Mouse (Mus musculus) sigmoid colon, adult 10 weeks (tissue): ENCODE measurements around the gene Gm11007. TPM values are rescaled to one million over a fixed set of nuclear protein-coding genes. Genes with fewer than 3 reads are reported as not detected.

ENCODE experiments used
- polyA plus RNA-seq: library from polyadenylated mRNA; stranded (reverse); fragments of 350-450 nt; fragmentation: Illumina TruSeq; extraction: RNeasy Lipid Tissue Mini Kit (QIAGEN cat#74804); gene quantifications from one replicate; pipeline ENCODE4 v1.2.3, GENCODE M21; 2014; ENCODE audit warnings: low read depth, low replicate concordance

Gene Gm11007
- 3.7 TPM for polyA plus RNA-seq

DNA sequence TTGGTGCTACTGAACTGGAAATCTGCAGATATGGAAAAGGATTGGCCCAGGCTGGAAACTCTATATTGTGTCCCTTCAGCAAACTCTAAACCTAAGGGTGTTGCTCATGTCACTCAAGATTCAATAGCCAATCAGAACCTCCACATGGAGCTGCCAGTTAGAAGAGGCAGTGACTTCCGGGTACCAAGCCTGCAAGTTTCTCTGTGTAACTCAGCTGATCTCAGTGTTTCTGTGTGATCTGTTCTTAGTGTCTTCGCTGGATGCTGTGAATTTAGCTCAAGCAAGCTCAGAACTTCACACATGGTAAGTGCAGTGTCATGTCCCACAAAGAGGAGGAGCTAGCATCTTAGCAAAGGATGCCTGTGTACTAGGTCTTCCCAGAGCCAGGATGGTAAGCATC is at the start of gene Gm11007:
TSS of gene Gm11007 (plus strand) at position 301 of the 400 bp plus-strand sequence.

Other genes starting within 250 kb of the Gm11007 start
- 32.4 TPM for gene Gm4724, start 208.2 kb upstream of the Gm11007 start, polyA plus RNA-seq
- 42.5 TPM for gene Zfp965, start 174.0 kb upstream of the Gm11007 start, polyA plus RNA-seq
- gene Zfp969, start 59.7 kb downstream of the Gm11007 start, polyA plus RNA-seq: not detected
- 3.7 TPM for gene Gm2007, start 97.6 kb downstream of the Gm11007 start, polyA plus RNA-seq
- not detected for gene Gm14288, start 157.1 kb downstream of the Gm11007 start, polyA plus RNA-seq
- 40.7 TPM for gene Gm6710, start 225.2 kb downstream of the Gm11007 start, polyA plus RNA-seq